Mouse (Mus musculus) spleen, adult 2 months (tissue): ENCODE measurements around the gene Nup98.

ENCODE experiments used
- CTCF ChIP-seq: fragments of 200-500 bp; IDR thresholded peaks from 2 replicates; pipeline ENCODE4 v1.5.1; 2011; ENCODE audit warnings: mild to moderate bottlenecking, inconsistent platforms; ENCODE audit not compliant: insufficient read depth, insufficient read length, insufficient replicate concordance; ENCODE audit errors: extremely low read depth
- POLR2A ChIP-seq: fragments of 200-500 bp; IDR thresholded peaks from 2 replicates; pipeline ENCODE4 v1.6.1; 2011; ENCODE audit warnings: low read depth, low read length, inconsistent platforms

- TF ChIP-seq CTCF (no peak), POLR2A (no peak)
Measured at GRCm38 (mm10) chr7:102109746-102110145, 100.2 kb downstream of the Nup98 start.
